Mouse (Mus musculus) spleen, adult 12 weeks (tissue): ENCODE data around the gene BC024063.
"Not testable (repeated sequence)": the region's sequence is repeated elsewhere in the genome, so short reads cannot be mapped to it uniquely, and the experiment has no call there.

ENCODE experiments used
- DNase-seq: peaks from one replicate; pipeline ENCODE4 v3.0.0; 2022; ENCODE audit warnings: low spot score

The BC024063 gene

GRCm38 (mm10) chr10:82082728-82083621 is at the start of gene BC024063:
BC024063 (plus strand) TSS chr10:82083353.
- peak; percentile 43 for DNase-seq

GRCm38 (mm10) chr10:82042191-82042590 is 41.0 kb upstream of the BC024063 start:
- DNase-seq, result no peak

DNA sequence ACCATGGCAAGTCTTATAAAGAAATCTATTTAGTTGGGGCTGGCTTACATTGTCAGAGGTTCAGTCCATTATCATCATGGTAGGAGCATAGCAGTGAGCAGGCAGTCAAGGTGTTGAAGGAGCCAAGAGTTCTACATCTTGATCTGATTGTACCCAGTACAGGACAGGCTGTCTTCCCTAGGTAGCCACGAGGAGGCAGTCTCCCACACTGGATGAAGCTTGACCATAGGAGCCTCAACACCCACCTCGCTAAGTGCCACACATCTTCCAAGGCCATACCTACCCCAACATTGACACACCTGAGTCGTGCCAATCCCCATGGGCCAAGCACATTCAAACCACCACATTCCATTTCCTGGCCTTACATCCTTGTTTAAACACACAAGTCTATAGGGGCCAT is 36.5 kb upstream of the BC024063 start:
- no peak for DNase-seq

- peak; percentile 78 for DNase-seq
These were observed 35.3 kb upstream of the BC024063 start, which contains the start of gene Zfp873 for GRCm38 (mm10) chr10:82047597-82048459. Zfp873 (plus strand) TSS chr10:82048123.

- not testable (repeated sequence) for DNase-seq
These were observed 34.7 kb upstream of the BC024063 start for GRCm38 (mm10) chr10:82048460-82048804.

- DNase-seq, result not testable (repeated sequence)
These were observed 444 bp downstream of the BC024063 start for GRCm38 (mm10) chr10:82083622-82083971.

- no peak for DNase-seq
These were observed 34.1 kb downstream of the BC024063 start for GRCm38 (mm10) chr10:82117206-82117605.

- DNase-seq, result peak; percentile 60
These were observed 44.8 kb downstream of the BC024063 start, which contains the start of gene AU041133 for GRCm38 (mm10) chr10:82127850-82128401. AU041133 (plus strand) TSS chr10:82128013.

DNA sequence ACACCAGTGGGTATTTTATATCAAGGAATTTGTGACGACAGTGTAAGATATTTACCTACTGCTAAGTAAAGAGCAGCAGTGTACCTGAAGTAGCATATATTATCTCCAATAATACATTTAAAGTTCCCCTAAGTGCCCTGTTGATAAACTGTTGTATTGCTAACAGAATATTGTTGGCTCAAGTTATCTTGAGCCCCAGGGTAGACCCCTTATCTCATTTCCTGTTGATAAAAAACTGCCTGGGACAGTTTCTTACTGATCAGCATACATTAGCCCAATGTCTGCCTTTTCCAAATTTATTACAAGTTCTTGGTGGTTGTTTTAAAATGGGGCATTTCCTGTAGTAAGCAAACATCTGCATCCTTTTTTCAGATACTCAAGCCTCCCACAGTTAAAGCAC is 62.1 kb downstream of the BC024063 start:
- DNase-seq, result no peak

DNA sequence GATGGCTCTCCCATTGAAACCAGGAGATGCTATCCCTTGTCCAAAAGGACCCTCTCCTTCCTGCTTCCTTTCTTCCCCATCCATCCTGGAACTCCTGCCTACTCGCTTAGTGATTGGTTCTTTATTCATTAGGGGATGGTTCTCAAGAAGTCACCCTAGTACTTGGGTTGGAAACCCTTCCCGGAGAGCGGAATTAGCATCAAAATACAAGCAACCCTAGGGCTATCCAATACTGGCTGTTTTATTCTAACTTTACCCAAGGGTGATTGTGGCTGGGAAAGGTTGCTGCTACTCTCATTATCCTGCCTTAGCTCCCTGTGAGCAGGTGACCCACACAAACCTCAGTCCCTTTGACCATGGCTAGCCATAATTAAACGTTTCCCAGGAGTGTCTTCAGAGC is 64.4 kb downstream of the BC024063 start:
- DNase-seq, result no peak
